Mouse (Mus musculus): ENCODE results near the gene Capn7. TPM values are rescaled to one million over a fixed set of nuclear protein-coding genes. Genes with fewer than 3 reads are reported as not detected.

Gene Capn7
- total and polyA plus RNA-seq, 2 experiments from 2014 or later = 55.9 to 73.7 TPM

DNA sequence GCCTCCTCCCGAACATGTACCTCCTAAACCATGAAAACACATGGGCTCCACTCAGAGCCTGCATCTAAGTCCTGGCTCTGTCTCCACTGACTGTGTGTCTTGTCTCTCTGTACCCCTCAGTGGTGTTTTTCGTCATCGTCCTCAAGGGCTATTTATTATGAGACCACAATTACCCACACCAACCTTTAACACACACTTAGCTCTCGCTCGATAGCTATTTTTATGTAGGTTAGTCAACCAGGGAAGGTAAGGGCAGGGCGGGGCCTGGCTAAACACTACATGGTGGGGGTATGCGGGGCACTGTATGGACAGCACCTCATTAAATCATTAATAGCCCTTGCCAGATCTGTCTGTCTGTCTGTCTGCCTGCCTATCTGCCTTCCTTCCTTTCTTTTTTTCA, 84.1 kb downstream of the Capn7 start:
- H3K9ac ChIP-seq (replicated peaks; ENCODE audit: low read length, poor library complexity, severe bottlenecking) = no peak overlapping the region
- H3K4me2 ChIP-seq (ENCODE audit: low read depth, low read length, poor library complexity, severe bottlenecking) = no peak overlapping the region
- peaks cover 2% of the 10 kb centered on the region; the same call in 1 of the 2 replicates for H3K4me1 ChIP-seq (ENCODE audit: insufficient read depth, low read length)
- no peak overlapping the region for H3K4me3 ChIP-seq (ENCODE audit: low read depth, low read length)
- TF ChIP-seq CTCF (IDR thresholded peaks at IDR 0.05) = no peak
- 92% methylated on average over 7 of the region's 7 CpGs for WGBS
- H3K36me3 ChIP-seq (ENCODE audit: insufficient read depth, low read length) = no peaks in the 10 kb centered on the region
- H3K27me3 ChIP-seq (ENCODE audit: insufficient read depth, low read length) = no peaks in the 10 kb centered on the region
- DNase-seq (ENCODE audit: low spot score) (no peak), ATAC-seq (ENCODE audit: low FRiP score) (no peak)
- H3K9me3 ChIP-seq (ENCODE audit: low read length) = no peaks in the 10 kb centered on the region
- no peak overlapping the region for H3K27ac ChIP-seq (ENCODE audit: low read depth, low read length)

DNA sequence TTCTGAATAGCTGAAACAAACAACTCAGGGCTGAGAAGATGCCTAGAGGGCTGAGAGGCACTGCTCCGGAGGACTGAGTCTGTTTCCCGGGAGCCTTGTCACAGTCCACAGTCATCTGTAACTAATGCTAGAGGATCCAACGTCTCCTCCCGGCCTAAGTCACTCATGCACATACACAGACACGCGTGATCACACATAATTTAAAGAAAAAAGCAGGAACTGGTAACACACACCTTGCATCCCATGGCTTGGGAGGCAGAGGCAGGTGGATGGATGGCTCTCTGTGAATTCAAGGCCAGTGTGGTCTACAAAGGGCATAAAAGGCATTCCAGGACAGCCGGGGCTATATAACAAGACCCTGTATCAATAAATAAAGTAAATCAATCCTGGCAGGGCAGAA, 84.5 kb downstream of the Capn7 start:
- H3K27ac ChIP-seq (ENCODE audit: low read depth, low read length) = no peak overlapping the region
- no peak for DNase-seq (ENCODE audit: low spot score)
- no peaks in the 10 kb centered on the region for H3K36me3 ChIP-seq (ENCODE audit: insufficient read depth, low read length)
- no peak overlapping the region for H3K4me3 ChIP-seq (ENCODE audit: low read depth, low read length)
- H3K4me1 ChIP-seq (ENCODE audit: insufficient read depth, low read length) = 0 out of 2 replicates have a peak, but pooled peaks cover 2% of the 10 kb centered on the region
- no peak for TF ChIP-seq CTCF (IDR thresholded peaks at IDR 0.05)
- no peaks in the 10 kb centered on the region for H3K9me3 ChIP-seq (ENCODE audit: low read length)
- H3K27me3 ChIP-seq (ENCODE audit: insufficient read depth, low read length) = no peaks in the 10 kb centered on the region
- no peak overlapping the region for H3K4me2 ChIP-seq (ENCODE audit: low read depth, low read length, poor library complexity, severe bottlenecking)
- no peak overlapping the region for H3K9ac ChIP-seq (replicated peaks; ENCODE audit: low read length, poor library complexity, severe bottlenecking)
- ATAC-seq (ENCODE audit: low FRiP score) = no peak
- WGBS = 41% methylated on average over 7 of the region's 7 CpGs

Other genes with a start within 250 kb of the Capn7 start
- gene Smim4, start 207.7 kb upstream of the Capn7 start, total RNA-seq (2014; rRNA removed) = 3.2 and 4.3 TPM in 2 replicates
- 41.6 and 47.5 TPM in 2 replicates for gene Smim4, start 207.7 kb upstream of the Capn7 start, polyA plus RNA-seq (2015; fragmentation: Nextera tagmentation; extraction: Ambion mirVana)
- gene Nt5dc2, start 205.6 kb upstream of the Capn7 start, total RNA-seq (2014; rRNA removed) = 132 and 171 TPM in 2 replicates
- 132 and 144 TPM in 2 replicates for gene Nt5dc2, start 205.6 kb upstream of the Capn7 start, polyA plus RNA-seq (2015; fragmentation: Nextera tagmentation; extraction: Ambion mirVana)
- 25.5 and 31.4 TPM in 2 replicates for gene Stab1, start 168.0 kb upstream of the Capn7 start, total RNA-seq (2014; rRNA removed)
- 9.0 and 11.7 TPM in 2 replicates for gene Stab1, start 168.0 kb upstream of the Capn7 start, polyA plus RNA-seq (2015; fragmentation: Nextera tagmentation; extraction: Ambion mirVana)
- gene Tnnc1, start 128.3 kb upstream of the Capn7 start, total RNA-seq (2014; rRNA removed) = 1.9 and 7.4 TPM in 2 replicates
- gene Tnnc1, start 128.3 kb upstream of the Capn7 start, polyA plus RNA-seq (2015; fragmentation: Nextera tagmentation; extraction: Ambion mirVana) = 4.6 and 4.8 TPM in 2 replicates
- gene Nisch, start 119.7 kb upstream of the Capn7 start, total RNA-seq (2014; rRNA removed) = 391 and 398 TPM in 2 replicates
- gene Nisch, start 119.7 kb upstream of the Capn7 start, polyA plus RNA-seq (2015; fragmentation: Nextera tagmentation; extraction: Ambion mirVana) = 261 and 274 TPM in 2 replicates
- 3.1 and 4.1 TPM in 2 replicates for gene Sema3g, start 118.8 kb upstream of the Capn7 start, total RNA-seq (2014; rRNA removed)
- 0.36 and 0.44 TPM in 2 replicates for gene Sema3g, start 118.8 kb upstream of the Capn7 start, polyA plus RNA-seq (2015; fragmentation: Nextera tagmentation; extraction: Ambion mirVana)
- gene Phf7, start 85.3 kb upstream of the Capn7 start, total RNA-seq (2014; rRNA removed) = 4.4 and 6.6 TPM in 2 replicates
- gene Phf7, start 85.3 kb upstream of the Capn7 start, polyA plus RNA-seq (2015; fragmentation: Nextera tagmentation; extraction: Ambion mirVana) = 8.7 and 10.2 TPM in 2 replicates
- gene Bap1, start 85.2 kb upstream of the Capn7 start, total RNA-seq (2014; rRNA removed) = 103 and 128 TPM in 2 replicates
- gene Bap1, start 85.2 kb upstream of the Capn7 start, polyA plus RNA-seq (2015; fragmentation: Nextera tagmentation; extraction: Ambion mirVana) = 112 and 116 TPM in 2 replicates
- 4.2 and 7.8 TPM in 2 replicates for gene Dnah1, start 12.7 kb upstream of the Capn7 start, total RNA-seq (2014; rRNA removed)
- gene Dnah1, start 12.7 kb upstream of the Capn7 start, polyA plus RNA-seq (2015; fragmentation: Nextera tagmentation; extraction: Ambion mirVana) = 3.1 and 3.4 TPM in 2 replicates
- gene Sh3bp5, start 99.4 kb downstream of the Capn7 start, total RNA-seq (2014; rRNA removed) = 61.7 and 76.5 TPM in 2 replicates
- gene Sh3bp5, start 99.4 kb downstream of the Capn7 start, polyA plus RNA-seq (2015; fragmentation: Nextera tagmentation; extraction: Ambion mirVana) = 141 and 165 TPM in 2 replicates
- 7.9 and 22.4 TPM in 2 replicates for gene Eaf1, start 157.8 kb downstream of the Capn7 start, total RNA-seq (2014; rRNA removed)
- 3.8 and 4.0 TPM in 2 replicates for gene Eaf1, start 157.8 kb downstream of the Capn7 start, polyA plus RNA-seq (2015; fragmentation: Nextera tagmentation; extraction: Ambion mirVana)
- 19.7 and 20.1 TPM in 2 replicates for gene Mettl6, start 158.4 kb downstream of the Capn7 start, total RNA-seq (2014; rRNA removed)
- 32.5 and 35.3 TPM in 2 replicates for gene Mettl6, start 158.4 kb downstream of the Capn7 start, polyA plus RNA-seq (2015; fragmentation: Nextera tagmentation; extraction: Ambion mirVana)